Mouse (Mus musculus) lung, adult 2 months (tissue): ENCODE data around the gene Tbc1d13.

ENCODE experiments used
- CTCF ChIP-seq: fragments of 200-500 bp; IDR thresholded peaks from 2 replicates; pipeline ENCODE4 v1.5.1; 2011; ENCODE audit warnings: mild to moderate bottlenecking, low read length, control low read depth; ENCODE audit not compliant: insufficient read depth
- POLR2A ChIP-seq: fragments of 200-500 bp; IDR thresholded peaks from 2 replicates; pipeline ENCODE4 v1.6.1; 2011; ENCODE audit warnings: low read depth, mild to moderate bottlenecking, control low read depth, low read length, borderline replicate concordance; ENCODE audit errors: extremely low read depth

DNA sequence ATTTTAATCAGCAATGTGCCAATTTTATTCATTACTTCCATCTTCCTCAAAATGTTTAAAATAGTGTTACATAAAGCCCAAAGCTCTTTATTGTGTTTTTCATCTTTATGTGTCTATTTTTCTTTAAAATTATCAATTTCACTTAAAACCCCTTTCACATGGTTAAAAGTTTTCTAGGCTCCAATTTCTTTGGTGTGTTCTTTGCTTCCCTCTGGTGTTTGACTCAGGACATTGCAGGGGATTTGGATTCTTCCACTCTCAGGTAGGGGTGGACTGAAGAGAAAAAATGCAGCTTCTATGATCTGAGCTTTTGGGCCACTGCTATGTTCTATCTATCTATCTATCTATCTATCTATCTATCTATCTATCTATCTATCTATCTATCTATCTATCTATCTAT, 28.3 kb downstream of the Tbc1d13 start:
- TF ChIP-seq CTCF (peak; percentile 13; the same call in 1 of the 2 replicates), POLR2A (no peak)
